Mouse (Mus musculus): ENCODE measurements around the gene Dpyd.

Gene Dpyd

GRCm38 (mm10) chr3:118676052-118676777 lies 114.3 kb downstream of the Dpyd start:
- no peak for DNase-seq (ENCODE audit: low spot score)

- no peak for DNase-seq (ENCODE audit: low spot score)
Measured at GRCm38 (mm10) chr3:118680803-118681202, 118.9 kb downstream of the Dpyd start.

GRCm38 (mm10) chr3:118750269-118750668 lies 188.3 kb downstream of the Dpyd start:
- DNase-seq (ENCODE audit: low spot score), result no peak

GRCm38 (mm10) chr3:118753623-118754022 lies 191.7 kb downstream of the Dpyd start:
- DNase-seq (ENCODE audit: low spot score), result no peak

DNA sequence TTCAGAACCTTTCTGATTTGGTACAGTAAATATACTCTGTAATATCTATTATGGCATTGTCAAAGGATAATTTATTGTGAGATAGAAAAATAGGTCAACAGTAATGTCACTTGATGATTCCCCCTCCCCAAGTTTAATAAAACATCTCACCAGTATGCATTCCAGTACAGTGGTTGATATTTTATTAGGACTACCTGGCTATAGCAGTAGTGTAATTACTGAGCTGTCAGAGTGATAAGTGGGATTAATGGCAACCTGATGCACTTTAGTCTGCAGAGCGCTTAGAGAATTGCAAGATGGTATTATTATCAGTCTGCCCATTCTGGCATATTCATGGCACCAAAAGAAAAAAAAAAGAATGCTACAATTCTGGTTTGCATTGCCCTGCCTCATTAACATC lies 194.2 kb downstream of the Dpyd start:
- no peak for DNase-seq (ENCODE audit: low spot score)

- DNase-seq (ENCODE audit: low spot score), result no peak
Measured at GRCm38 (mm10) chr3:118812885-118813284, 251.0 kb downstream of the Dpyd start.

- no peak for DNase-seq (ENCODE audit: low spot score)
Measured at GRCm38 (mm10) chr3:118850613-118851527, 288.9 kb downstream of the Dpyd start.

DNA sequence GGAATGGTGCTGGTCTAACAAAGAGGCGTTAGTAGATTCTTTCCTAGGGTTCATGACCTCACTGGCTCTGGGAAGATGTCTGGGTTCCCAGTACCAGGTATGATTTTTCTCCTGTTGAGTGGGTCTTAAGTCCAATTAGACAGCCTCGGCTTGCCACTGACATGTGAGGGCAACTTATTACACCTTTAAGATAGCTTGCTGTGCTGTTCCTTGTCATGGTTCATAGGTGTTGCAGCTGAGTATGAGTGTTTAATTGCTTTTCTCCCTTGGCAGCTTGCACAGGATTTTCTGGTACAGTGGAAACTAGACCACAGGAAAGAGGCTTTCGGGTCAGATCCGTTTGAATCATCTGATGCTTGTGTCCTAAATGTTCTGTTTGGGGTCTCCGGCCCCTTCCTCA lies 290.8 kb downstream of the Dpyd start:
- DNase-seq (ENCODE audit: low spot score), result no peak

- no peak for DNase-seq (ENCODE audit: low spot score)
Measured at GRCm38 (mm10) chr3:118855411-118855810, 293.5 kb downstream of the Dpyd start.

DNA sequence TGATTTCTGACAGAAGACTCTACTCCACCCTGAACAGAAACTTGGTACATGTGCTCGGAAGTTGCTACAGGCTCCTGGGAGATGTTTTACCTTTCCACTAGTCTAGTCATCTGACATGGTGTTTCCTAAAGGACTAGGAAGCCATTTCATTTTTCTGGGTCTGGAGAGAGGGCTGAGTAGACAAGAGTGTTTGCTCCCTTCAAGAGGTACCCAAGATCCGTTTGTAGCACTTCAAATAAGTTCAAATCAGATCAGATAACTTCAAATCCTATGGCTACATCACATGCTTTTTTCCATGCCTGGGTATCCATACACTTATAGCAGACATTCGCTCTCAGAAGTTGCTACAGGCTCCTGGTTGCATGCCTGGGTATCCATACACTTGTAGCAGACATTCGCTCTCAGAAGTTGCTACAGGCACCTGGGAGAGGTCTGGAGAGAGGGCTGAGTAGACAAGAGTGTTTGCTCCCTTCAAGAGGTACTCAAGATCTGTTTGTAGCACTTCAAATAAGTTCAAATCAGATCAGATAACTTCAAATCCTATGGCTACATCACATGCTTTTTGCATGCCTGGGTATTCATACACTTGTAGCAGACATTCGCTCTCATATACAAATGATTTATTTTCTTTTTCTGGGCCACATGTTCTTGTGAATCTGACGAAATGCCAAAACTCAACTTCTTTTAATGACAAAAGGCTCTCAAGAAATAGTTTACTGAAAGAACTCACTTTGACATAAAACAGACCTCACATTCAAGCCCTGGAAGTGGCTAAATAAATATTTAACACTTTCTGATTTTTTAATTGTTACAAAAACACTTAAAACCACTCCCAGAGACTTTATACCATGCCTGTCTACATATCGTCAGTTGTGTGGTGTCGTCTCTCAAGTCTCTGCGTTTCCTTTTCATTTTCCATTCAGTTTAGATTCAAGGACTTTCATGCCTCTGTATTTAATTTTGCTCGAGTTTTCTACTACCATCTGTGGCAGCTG lies 307.5 kb downstream of the Dpyd start:
- no peak for DNase-seq (ENCODE audit: low spot score)

- no peak for DNase-seq (ENCODE audit: low spot score)
Measured at GRCm38 (mm10) chr3:118875871-118876270, 313.9 kb downstream of the Dpyd start.

DNA sequence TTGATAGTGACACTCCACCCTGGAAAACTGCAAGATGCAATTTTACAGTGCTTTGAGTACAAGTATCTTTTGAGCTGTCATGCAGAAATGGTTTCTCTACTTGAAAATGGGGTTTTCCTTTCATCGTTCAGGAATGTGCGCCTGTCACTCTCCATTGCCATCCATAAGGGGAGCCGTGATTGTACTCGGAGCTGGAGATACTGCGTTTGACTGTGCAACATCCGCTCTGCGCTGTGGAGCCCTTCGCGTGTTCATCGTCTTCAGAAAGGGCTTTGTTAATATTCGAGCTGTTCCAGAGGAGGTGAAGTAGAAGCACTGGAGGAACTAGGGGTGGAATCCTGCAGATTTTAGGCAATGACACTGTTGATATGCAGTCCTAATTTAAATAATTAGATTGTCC lies 337.1 kb downstream of the Dpyd start:
- DNase-seq (ENCODE audit: low spot score), result no peak

GRCm38 (mm10) chr3:118991312-118991711 lies 429.4 kb downstream of the Dpyd start:
- DNase-seq (ENCODE audit: low spot score), result no peak

GRCm38 (mm10) chr3:118991793-118992192 lies 429.9 kb downstream of the Dpyd start:
- DNase-seq (ENCODE audit: low spot score), result no peak

DNA sequence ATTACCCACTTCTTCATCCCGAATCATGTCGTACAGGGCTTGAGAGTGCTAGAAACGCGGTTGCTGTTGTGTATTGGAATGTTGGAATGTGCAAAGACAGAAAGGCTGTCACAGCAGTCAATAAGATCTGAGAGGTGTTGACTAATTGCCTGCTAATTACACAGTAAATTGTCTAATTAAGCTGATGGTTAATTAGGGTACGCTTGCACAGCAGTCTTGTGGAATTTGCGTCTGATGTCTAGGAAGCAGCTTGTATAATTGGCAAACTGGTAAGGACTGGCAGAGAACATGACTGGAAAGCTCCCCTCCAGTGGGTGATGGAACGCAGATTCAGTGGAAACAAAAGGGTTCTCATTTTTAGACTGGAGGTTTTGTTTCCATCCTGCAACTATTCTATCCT lies 459.3 kb downstream of the Dpyd start:
- no peak for DNase-seq (ENCODE audit: low spot score)

DNA sequence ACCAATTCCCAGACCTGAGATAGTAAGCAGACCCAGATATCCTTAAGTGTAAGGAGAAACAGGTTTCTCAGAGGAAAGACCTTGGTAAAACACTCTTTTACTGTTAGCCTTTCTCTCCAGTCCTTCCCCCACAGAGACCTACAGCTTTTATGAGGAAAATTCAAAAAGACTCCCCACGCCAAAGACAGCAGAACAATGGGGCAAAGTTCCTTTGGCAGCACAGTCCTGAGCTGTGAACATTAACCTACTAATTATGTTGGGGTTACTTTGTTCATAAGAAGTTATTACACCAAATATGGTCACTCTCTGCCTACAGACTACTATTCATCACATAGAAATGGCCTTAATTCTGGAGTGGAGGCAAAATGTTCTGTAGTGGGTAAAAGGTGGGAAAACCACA lies 480.7 kb downstream of the Dpyd start:
- DNase-seq (ENCODE audit: low spot score), result no peak

- DNase-seq (ENCODE audit: low spot score), result no peak
Measured at GRCm38 (mm10) chr3:119056144-119056543, 494.2 kb downstream of the Dpyd start.

GRCm38 (mm10) chr3:119063214-119063613 lies 501.3 kb downstream of the Dpyd start:
- DNase-seq (ENCODE audit: low spot score), result no peak

GRCm38 (mm10) chr3:119063642-119064041 lies 501.7 kb downstream of the Dpyd start:
- no peak for DNase-seq (ENCODE audit: low spot score)

DNA sequence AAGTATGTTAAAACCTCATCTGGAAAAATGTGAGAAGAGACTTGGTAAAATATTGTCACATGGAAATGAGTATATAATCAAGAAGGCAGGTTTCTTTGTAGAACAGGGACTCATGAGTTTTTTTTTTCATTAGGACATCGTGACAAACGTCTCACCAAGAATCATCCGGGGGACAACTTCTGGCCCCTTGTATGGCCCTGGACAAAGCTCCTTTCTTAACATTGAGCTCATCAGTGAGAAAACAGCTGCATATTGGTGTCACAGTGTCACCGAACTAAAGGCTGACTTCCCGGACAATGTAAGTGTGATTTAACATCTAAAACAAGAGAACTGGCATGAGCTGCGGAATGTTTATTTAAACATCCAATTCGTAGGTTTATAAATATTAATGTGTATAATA lies 502.8 kb downstream of the Dpyd start:
- no peak for DNase-seq (ENCODE audit: low spot score)

DNA sequence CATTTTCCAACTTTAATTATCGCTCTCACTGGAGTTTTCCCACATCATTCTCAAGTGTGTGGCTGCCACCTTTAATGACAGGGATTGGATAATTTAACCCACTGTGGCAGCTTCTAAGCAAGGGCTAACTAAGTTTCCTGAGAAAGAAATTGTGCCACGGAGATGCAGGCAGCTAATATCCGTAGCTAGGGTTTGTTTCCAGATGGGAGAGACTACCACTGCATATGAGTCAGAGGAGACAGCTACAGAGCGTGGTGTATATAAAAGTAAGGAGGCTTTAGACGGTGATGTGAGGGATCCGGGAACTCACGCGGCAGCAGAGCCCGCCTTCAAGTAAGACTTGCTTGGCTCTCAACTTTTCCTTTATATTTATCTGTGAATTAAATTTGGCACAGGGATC lies 505.3 kb downstream of the Dpyd start:
- no peak for DNase-seq (ENCODE audit: low spot score)

DNA sequence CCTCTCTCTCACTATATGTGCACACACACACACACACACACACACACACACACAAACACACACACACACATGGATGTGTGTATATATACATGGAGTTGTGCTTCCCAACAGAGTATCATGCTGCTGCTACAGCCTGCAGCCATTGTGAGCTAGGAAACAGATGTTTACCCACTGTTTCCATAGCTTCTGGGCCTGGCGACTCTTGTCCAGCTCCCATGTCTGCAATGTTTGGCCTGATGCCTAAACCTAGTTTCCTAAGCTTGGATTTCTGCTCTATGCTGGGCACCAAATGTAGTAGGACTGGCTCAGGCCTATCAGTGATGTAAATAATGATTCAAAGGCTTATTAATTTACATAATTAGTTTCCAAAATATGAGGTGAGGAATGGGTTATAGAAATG lies 524.7 kb downstream of the Dpyd start:
- DNase-seq (ENCODE audit: low spot score), result no peak
